Mouse (Mus musculus) heart, embryonic 11.5 days (tissue): ENCODE data around the gene St3gal2. TPM values are rescaled to one million over a fixed set of nuclear protein-coding genes. Genes with fewer than 3 reads are reported as not detected.

ENCODE experiments used
- ATAC-seq: fragments of 200-750 bp; cut with Nextera tagmentation; replicated peaks from 2 replicates; pipeline ENCODE4 v1.8.0; 2017; ENCODE audit warnings: moderate library complexity; ENCODE audit not compliant: insufficient number of reproducible peaks, low FRiP score, low TSS enrichment
- H3K27ac ChIP-seq: fragments of 300-500 bp; sonication (generic); 2 replicates; pipeline ENCODE4 v1.5.1; 2014; ENCODE audit warnings: mild to moderate bottlenecking, low read depth, low read length
- H3K27me3 ChIP-seq: fragments of 300-500 bp; sonication (generic); 2 replicates; pipeline ENCODE4 v1.6.1; 2014; ENCODE audit warnings: mild to moderate bottlenecking, low read length, mixed read lengths; ENCODE audit not compliant: control insufficient read depth, insufficient read depth
- H3K36me3 ChIP-seq: fragments of 300-500 bp; sonication (generic); 2 replicates; pipeline ENCODE4 v1.6.1; 2014; ENCODE audit warnings: mild to moderate bottlenecking, low read length, moderate library complexity, mixed read lengths; ENCODE audit not compliant: control insufficient read depth, insufficient read depth
- H3K4me1 ChIP-seq: fragments of 300-500 bp; sonication (generic); 2 replicates; pipeline ENCODE4 v1.6.1; 2014; ENCODE audit warnings: low read length; ENCODE audit not compliant: control insufficient read depth, insufficient read depth
- H3K4me2 ChIP-seq: fragments of 300-500 bp; sonication (generic); 2 replicates; pipeline ENCODE4 v1.6.1; 2014; ENCODE audit warnings: mild to moderate bottlenecking, moderate library complexity
- H3K4me3 ChIP-seq: fragments of 300-500 bp; sonication (generic); 2 replicates; pipeline ENCODE4 v1.5.1; 2014; ENCODE audit warnings: low read depth, low read length
- H3K9ac ChIP-seq: fragments of 300-500 bp; sonication (generic); 2 replicates; pipeline ENCODE4 v1.6.1; 2014; ENCODE audit warnings: mild to moderate bottlenecking, low read depth, low read length, moderate library complexity
- H3K9me3 ChIP-seq: fragments of 300-500 bp; sonication (generic); replicated peaks from 2 replicates; pipeline ENCODE4 v1.6.1; 2016; ENCODE audit warnings: low read length; ENCODE audit not compliant: control insufficient read depth
- WGBS: fragments of 180-500 bp; shearing (Covaris S2); extraction: QIAGEN DNeasy Blood & Tissue Kit; methylation state at CpG from one replicate; pipeline ENCODE4 v1.1.7; 2014; ENCODE audit not compliant: insufficient replicate concordance; 5-methylcytosine and 5-hydroxymethylcytosine counted together
- polyA plus RNA-seq: library from polyadenylated mRNA; unstranded; fragments of >200 nt; fragmentation: Nextera tagmentation; extraction: Ambion mirVana; gene quantifications from 2 replicates; pipeline ENCODE4 v1.2.1, GENCODE M21; 2014

The St3gal2 gene
- 11.9 TPM in 2 replicates for polyA plus RNA-seq

DNA sequence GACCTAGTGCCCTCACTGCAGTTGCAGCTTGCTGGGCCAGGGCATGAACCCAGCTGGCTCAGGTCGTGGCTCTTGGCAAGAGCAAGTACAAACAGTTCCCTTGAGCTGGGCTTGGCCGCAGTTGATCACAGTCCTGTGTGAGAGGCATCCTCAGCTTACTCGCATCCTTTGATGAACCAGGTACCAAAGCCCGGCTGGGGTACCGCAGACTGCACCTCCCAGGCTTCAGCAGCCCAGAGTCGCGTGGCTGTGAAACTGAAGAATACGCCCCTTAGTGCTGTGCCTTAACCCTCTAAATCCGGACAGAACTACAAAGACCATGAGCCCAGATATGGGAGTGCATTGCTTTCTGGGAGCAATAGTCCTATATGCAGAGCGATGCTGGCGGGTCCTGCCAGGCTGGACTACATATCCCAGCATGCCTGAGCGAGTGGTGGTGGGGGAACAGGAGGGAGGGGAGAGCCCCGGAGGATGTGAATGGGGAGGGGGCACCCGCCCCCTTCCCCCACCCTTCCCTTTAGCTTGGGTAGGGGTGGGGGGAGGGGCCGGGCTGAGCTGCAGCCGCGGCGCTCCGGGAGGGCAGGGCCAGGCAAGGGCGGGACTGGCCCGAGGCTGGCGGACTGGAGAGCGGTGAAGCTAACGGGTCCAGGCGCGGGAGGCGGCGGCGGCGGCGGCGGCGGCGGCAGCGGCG, at the start of gene St3gal2:
Gene St3gal2, plus strand, starts transcription at position 582 of the 691 bp plus-strand sequence.
- Histone ChIP-seq H3K36me3 (no peaks in the 10 kb centered on the region), H3K4me1 (peaks cover 24% of the 10 kb centered on the region), H3K4me2 (peak within 1 kb of the TSS; percentile 97), H3K9ac (peak within 1 kb of the TSS; percentile 93), H3K27ac (peak within 1 kb of the TSS; percentile 82), H3K27me3 (no peaks in the 10 kb centered on the region), H3K4me3 (peak within 1 kb of the TSS; percentile 84), H3K9me3 (no peaks in the 10 kb centered on the region)
- 1% methylated on average over 14 of the region's 36 CpGs for WGBS
- ATAC-seq, result peak; percentile 95

DNA sequence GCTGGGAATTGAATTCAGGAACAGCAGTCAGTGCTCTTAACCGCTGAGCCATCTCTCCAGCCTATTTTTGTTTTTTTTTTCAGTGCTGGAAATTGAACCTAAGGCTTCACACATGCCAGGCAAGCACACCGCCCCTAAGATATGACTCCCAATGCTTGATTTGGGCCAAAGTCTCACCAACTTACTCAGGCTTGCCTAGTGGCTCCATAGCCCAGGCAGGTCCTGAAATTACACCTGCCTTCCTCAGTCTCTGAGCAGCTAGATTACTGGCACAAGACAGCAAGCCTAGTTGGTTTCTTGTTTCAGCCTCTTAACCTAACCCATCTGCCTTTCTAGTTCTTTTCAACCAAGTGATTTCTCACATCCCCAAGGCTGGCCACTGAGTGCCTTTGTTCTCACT, 49.2 kb upstream of the St3gal2 start:
- Histone ChIP-seq H3K9me3 (no peaks in the 10 kb centered on the region), H3K4me3 (no peak overlapping the region), H3K36me3 (peaks cover 46% of the 10 kb centered on the region), H3K4me2 (no peak overlapping the region), H3K27ac (no peak overlapping the region), H3K4me1 (no peaks in the 10 kb centered on the region), H3K27me3 (no peaks in the 10 kb centered on the region), H3K9ac (no peak overlapping the region)
- 88% methylated on average over 2 of the region's 2 CpGs for WGBS
- ATAC-seq, result no peak

GRCm38 (mm10) chr8:110877862-110878261, 41.9 kb upstream of the St3gal2 start:
- Histone ChIP-seq H3K4me1 (no peaks in the 10 kb centered on the region), H3K27me3 (no peaks in the 10 kb centered on the region), H3K27ac (no peak overlapping the region), H3K9ac (no peak overlapping the region), H3K4me3 (no peak overlapping the region), H3K9me3 (no peaks in the 10 kb centered on the region), H3K4me2 (no peak overlapping the region), H3K36me3 (peaks cover 56% of the 10 kb centered on the region)
- ATAC-seq, result no peak
- 87% methylated on average over 4 of the region's 4 CpGs for WGBS

DNA sequence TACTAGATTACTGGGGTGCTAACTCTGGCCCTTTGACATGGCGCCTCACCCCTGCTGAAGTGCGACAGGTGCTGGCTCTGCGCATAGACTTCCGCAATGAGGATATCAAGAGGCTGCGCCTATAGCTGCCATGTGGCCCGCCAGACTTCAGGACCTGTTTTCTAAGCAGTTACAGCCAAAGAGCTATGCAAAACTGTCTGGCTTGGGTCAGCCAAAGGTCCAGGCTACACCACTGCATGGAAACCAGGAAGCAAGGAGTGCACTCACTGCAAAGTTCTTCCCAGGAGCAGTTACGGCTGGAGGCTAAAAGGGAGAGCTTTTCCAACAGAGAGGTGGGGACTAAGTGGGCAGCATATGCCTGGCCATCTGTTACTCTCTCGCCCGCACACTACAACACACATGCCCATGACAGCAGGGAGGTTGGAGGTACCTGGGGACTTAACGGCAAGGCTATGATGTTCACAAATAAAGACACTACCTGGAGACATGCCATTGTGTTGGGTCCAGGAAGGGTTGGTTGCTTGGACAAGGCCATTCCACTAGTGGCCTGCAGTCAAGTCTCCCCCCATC, 37.9 kb upstream of the St3gal2 start:
- Histone ChIP-seq H3K36me3 (peaks cover 56% of the 10 kb centered on the region), H3K27ac (no peak overlapping the region), H3K9ac (no peak overlapping the region), H3K4me3 (no peak overlapping the region), H3K27me3 (no peaks in the 10 kb centered on the region), H3K4me2 (no peak overlapping the region), H3K9me3 (no peaks in the 10 kb centered on the region), H3K4me1 (no peaks in the 10 kb centered on the region)
- ATAC-seq, result no peak
- WGBS, result 95% methylated on average over 10 of the region's 10 CpGs

- no peak overlapping the region for H3K4me2 ChIP-seq
- H3K4me3 ChIP-seq, result no peak overlapping the region
- no peaks in the 10 kb centered on the region for H3K9me3 ChIP-seq
- WGBS, result 89% methylated on average over 18 of the region's 18 CpGs
- H3K36me3 ChIP-seq, result peaks cover 61% of the 10 kb centered on the region
- H3K27ac ChIP-seq, result no peak overlapping the region
- H3K27me3 ChIP-seq, result no peaks in the 10 kb centered on the region
- no peaks in the 10 kb centered on the region for H3K4me1 ChIP-seq
- ATAC-seq, result no peak
- no peak overlapping the region for H3K9ac ChIP-seq
Measured at GRCm38 (mm10) chr8:110883824-110884223, 35.9 kb upstream of the St3gal2 start.

GRCm38 (mm10) chr8:110886634-110887033, 33.1 kb upstream of the St3gal2 start:
- Histone ChIP-seq H3K9me3 (no peaks in the 10 kb centered on the region), H3K36me3 (peaks cover 43% of the 10 kb centered on the region), H3K4me3 (no peak overlapping the region), H3K4me2 (no peak overlapping the region), H3K4me1 (peaks cover 9% of the 10 kb centered on the region), H3K27ac (no peak overlapping the region), H3K27me3 (no peaks in the 10 kb centered on the region), H3K9ac (no peak overlapping the region)
- WGBS, result 66% methylated on average over 3 of the region's 3 CpGs
- ATAC-seq, result no peak

DNA sequence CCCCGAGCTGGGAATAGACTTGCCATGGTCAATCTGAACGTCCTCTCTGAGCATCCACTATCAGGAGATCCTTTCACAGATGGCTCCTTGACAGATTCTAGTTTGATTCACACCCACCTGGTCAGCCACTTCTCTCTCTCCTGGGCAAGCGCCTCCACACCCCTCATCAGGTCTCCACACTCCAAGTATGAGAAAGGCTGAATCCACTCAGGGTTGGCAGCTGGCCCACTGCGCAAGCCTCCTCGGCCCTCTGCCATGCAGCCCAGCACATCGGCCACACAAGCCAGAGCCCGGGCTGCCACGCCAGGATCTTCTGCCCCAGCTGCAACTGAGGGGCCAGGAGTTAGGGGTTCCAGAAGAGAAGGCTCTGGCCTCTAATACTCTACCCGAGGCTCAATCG, 32.2 kb upstream of the St3gal2 start:
- peaks cover 35% of the 10 kb centered on the region for H3K36me3 ChIP-seq

GRCm38 (mm10) chr8:110888441-110888840, 31.3 kb upstream of the St3gal2 start:
- Histone ChIP-seq H3K27me3 (no peaks in the 10 kb centered on the region), H3K9ac (no peak overlapping the region), H3K9me3 (no peaks in the 10 kb centered on the region), H3K4me1 (peaks cover 9% of the 10 kb centered on the region), H3K27ac (no peak overlapping the region), H3K4me3 (no peak overlapping the region), H3K4me2 (no peak overlapping the region), H3K36me3 (peaks cover 29% of the 10 kb centered on the region)
- no peak for ATAC-seq
- WGBS, result 92% methylated on average over 8 of the region's 8 CpGs

More for the DNA sequence above, 32.2 kb upstream of the St3gal2 start:
- WGBS, result 85% methylated on average over 10 of the region's 10 CpGs
- Histone ChIP-seq H3K4me3 (no peak overlapping the region), H3K9ac (no peak overlapping the region), H3K27ac (no peak overlapping the region), H3K4me1 (peaks cover 9% of the 10 kb centered on the region), H3K9me3 (no peaks in the 10 kb centered on the region), H3K27me3 (no peaks in the 10 kb centered on the region), H3K4me2 (no peak overlapping the region)
- ATAC-seq, result no peak

DNA sequence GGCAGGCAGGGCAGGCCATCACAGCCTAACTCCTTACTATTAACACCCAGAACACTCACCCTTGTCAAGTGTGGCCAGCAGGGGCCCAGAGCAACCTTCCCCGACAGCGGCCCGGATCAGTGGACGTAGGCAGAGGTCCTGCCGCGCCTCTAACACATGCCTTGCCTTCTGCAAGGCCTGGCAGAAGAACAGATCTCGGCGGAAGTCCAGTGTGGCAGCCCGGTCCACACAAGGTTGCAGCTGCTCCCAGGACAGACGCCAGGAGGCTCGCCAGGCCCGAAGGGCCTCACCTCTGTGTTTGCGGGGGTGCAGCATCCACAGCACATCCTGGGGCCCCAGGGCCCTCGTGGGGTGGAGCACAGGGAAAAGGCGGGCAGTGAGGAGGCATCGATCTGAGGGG, 30.9 kb upstream of the St3gal2 start:
- WGBS, result 81% methylated on average over 16 of the region's 16 CpGs
- no peaks in the 10 kb centered on the region for H3K9me3 ChIP-seq
- no peak overlapping the region for H3K4me3 ChIP-seq
- no peak overlapping the region for H3K4me2 ChIP-seq
- H3K36me3 ChIP-seq, result peaks cover 27% of the 10 kb centered on the region
- H3K9ac ChIP-seq, result no peak overlapping the region
- H3K27ac ChIP-seq, result no peak overlapping the region
- H3K4me1 ChIP-seq, result peaks cover 9% of the 10 kb centered on the region
- H3K27me3 ChIP-seq, result no peaks in the 10 kb centered on the region
- no peak for ATAC-seq
